Mouse (Mus musculus): ENCODE measurements around the gene Nexn. TPM values are rescaled to one million over a fixed set of nuclear protein-coding genes. Genes with fewer than 3 reads are reported as not detected.
A peak's percentile ranks its signal among the peaks of the same experiment; 100 is the strongest.

Nexn gene
- total RNA-seq, 2 experiments from 2014 or later = 0.87 to 1.0 TPM

DNA sequence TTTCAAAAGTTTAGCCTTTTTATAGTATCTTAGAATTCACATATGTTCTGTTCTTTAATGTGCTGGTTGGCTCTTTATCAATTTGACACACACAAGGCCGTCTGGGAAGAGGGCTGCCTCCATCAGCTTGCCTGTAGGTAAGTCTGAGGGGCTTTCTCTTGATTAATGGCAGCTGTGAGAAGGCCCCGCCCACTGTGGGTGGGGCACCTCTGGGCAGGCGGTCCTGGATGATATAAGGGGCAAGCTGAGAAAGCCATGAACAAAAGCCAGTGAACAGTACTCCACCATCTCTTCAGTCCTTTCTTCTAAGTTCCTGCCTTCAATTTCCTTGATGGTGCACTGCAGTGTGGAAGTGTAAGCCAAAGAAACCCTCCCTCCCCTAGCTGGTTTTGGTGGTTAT is 16.0 kb upstream of the Nexn start:
- DNase-seq (ENCODE audit: low spot score in 2 of 2) = no peak

DNA sequence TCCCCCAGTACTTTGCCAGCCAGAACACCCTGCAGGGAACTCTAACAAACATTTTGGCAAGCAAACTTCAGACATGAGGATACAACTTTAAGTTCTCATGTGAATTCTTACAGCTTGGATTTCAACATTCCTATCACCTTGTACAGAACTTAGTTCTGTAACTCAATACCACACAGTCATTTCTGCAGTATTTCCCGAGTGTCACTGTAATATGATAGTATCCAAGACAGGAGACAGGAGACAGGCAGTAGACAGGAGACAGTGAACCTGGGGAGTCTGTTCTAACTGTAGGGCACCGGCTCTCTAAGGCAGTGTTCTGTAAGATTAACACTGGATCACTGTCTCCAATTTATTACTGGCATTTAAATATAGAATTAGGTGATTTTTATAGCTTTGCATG is 12.3 kb upstream of the Nexn start:
- no peak for DNase-seq (ENCODE audit: low spot score in 2 of 2)

DNA sequence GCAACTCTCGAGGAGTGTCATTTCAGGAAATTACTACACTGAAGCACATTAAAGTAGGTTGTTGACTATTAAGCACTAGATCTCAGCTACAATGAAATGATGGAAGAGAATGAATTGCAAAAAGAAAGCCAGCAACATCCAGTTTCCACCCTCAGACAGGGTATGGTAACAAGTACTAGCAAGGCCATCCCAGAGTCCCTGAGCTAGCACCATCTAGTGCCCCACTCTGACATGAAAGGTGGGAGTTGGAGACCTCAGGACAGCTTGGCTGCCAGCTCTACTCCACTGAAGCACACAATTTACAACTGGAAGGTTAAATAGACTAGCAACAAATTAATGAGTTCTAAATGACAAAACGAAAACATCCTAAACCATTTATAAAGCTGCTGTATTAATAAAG is 11.8 kb upstream of the Nexn start:
- DNase-seq (ENCODE audit: low spot score in 2 of 2) = no peak

DNA sequence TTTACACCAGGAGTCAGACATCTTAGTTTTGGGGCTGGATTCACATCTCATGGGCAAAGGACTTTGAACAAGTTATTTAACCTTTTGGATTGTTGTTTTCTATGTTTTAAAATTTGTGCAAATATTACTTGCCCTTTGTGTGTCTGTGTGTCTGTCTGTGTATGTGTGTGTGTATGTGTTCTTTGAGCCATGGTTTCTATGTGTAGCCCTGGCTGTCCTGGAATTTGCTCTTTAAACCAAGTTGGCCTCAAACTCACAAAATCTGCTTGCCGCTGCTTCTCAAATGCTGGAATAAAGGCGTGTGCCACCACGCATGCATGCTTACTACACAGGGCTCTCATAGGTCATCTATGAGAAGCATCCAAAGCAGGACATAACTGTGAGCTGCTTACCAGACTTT is 10.8 kb upstream of the Nexn start:
- no peak for DNase-seq (ENCODE audit: low spot score in 2 of 2)

DNA sequence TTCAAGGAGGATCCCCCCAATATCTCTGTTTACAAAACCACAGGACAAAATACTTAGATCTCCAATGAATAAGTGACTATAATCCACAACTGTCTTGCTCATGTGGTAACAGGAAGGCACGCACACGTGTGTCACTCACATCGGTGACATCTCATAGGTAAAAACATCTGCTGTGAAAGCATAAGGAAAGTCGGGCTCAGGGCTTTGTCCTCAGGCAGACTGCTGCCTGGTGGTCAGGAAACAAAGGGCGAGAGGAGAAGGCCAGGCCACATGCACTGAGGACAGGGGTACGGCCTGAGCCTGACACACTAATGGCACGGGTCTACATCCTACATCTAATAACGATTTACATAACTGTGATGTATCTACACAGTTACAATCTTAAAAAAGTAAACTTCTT is 8.9 kb upstream of the Nexn start:
- DNase-seq (ENCODE audit: low spot score in 2 of 2) = no peak

DNA sequence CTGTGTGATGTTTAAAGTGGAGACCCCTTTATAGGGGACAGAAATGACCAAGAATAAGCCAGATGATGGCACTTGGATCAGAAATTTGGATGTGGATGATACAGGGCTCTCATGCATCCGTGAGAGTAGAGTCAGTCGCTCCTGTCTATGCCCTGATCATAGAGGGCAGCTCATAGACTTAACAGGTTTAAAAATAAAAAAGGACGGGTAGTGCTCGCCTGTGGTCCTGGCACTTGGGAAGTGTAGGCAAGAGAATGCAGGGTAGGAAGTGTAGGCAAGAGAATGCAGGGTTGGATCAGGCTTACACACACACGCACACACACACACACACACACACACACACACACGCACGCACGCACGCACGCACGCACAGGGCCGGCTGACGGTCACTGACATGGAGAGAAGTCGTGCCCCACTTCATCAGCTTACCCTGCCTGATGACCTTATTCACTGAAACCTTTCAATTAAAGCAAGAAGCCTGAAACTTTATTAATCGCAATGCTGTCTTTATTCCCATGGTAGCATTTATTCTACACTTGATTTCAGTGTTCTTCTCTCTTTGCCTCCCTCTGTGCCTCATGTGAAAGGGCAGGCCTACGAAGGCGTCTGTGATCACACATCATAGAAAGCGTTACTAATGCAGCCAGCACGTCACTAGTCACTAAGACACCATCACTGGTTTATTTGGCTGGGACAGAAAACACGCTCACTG is 7.0 kb upstream of the Nexn start:
- DNase-seq (ENCODE audit: low spot score in 2 of 2) = no peak

DNA sequence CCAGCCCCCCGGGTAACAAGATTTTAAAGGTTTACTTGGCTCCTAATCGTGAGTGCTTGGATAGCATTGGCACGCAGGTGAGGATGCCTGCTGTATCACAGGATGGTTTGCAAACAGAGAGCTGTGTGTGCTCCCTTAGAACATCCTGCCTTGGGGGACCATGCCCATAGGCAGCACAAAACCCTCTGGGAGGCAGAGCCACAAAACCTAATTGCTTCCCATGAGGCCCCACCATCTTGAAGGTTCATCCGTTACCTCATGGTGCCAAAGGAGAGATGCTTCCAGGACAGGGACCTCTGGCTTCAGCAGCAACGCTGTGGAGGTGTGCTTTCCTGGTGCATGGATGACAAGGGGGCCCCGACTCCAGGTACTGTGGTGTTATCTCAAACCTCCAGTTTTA is 5.7 kb upstream of the Nexn start:
- DNase-seq (ENCODE audit: low spot score in 2 of 2) = no peak

DNA sequence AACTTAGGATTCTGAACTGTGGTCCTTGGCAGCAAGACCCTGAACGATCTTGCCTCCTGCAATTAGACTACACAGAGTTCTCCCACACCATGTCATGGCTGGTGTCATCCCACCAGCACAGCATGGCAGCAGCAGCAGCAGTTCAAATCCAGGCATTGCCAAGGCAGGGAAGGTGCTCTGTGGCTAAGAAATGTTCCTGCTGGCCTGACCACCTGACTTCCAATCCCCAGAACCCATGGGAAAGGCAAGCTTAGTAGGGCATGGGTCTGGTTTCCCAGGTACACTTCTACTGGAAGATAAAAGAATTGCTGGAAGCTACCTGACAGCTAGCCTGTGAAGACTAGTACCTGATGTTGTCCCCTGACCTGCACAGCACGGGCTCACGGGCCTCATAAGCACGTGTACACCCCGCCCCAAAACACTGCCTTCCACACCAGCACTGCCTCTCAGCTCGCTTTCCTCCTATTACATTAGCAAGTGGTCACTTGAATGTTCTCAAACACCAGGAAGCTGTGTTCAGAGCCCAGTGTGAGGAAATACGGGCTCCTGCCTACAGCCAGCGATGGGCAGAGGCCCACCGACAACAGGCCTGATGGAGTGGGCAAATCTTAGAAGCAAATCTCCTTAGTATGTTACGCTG is 5.0 kb upstream of the Nexn start:
- DNase-seq (ENCODE audit: low spot score in 2 of 2) = no peak

DNA sequence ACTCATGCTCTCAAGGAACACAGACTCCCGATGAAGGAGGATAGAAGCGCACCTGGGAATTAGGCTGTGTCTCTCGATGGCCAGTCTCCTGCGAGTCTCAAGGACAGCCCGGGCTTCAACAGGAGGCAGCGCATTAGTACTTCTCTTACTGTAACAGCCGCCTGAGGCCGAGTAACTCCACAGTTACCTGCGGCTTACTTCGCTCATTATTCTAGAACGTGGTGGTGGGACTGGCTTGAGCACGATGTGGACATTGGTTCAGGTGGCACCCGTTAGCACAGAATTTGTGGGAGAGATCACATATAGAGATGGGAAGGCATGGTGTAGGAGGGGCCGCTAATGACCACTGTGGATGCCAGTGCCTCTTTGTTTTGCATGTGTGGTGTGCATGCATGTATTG is 1.9 kb upstream of the Nexn start:
- no peak for DNase-seq (ENCODE audit: low spot score in 2 of 2)

DNA sequence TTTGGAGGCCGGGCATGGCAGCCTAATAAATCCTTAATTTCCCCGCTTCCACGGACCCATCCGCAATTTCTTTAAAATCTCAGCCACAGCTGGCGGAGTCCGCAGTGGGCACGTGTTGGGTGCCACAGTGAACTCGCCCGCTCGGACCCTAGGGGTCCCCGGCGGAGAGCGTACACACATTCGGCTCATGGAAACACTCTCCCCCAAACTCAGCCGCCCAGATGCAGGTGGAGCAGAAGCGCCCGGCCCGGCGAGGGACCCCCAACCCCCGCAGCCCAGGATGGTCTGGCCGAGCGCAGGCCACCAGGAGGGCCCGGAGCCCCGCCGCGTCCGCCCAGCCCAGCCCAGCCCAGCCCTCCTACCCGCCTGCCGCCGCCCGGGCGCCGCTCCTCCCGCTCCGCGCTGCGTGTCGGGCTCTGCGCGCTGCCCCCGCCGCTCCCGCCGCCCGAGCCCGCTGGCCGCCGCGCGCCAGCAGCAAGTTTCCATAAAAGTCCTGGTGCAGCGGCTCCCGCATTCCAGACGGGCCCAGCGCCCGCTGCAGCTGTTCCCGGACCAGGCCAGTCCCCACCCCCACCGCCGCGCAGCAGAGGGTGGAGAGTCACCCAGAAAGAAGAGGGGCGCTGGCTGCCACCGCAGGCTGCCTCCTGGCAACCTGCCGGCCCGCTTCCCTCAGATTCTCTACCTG is 657 bp downstream of the Nexn start:
- DNase-seq (ENCODE audit: low spot score in 2 of 2) = peak; percentile 40 to 49

DNA sequence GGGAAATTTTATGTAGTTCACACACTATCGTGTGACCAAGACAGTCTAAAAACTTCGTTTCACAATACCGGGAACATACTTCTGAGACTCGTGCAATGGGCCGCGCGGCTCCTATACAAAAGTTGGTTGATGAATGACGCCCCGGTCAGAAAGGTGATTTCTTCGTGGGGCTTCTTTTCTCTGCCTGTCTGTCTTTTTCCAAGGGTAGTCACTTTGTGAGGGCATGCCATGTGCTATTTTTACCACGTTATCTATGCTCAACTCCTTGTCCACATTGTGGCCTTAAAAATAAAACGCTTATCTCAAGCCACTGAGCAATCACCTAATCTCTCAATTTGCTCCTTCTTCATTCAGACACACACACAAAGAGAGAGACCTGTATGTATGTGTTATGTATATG is 1.3 kb downstream of the Nexn start:
- DNase-seq (ENCODE audit: low spot score in 2 of 2) = no peak

DNA sequence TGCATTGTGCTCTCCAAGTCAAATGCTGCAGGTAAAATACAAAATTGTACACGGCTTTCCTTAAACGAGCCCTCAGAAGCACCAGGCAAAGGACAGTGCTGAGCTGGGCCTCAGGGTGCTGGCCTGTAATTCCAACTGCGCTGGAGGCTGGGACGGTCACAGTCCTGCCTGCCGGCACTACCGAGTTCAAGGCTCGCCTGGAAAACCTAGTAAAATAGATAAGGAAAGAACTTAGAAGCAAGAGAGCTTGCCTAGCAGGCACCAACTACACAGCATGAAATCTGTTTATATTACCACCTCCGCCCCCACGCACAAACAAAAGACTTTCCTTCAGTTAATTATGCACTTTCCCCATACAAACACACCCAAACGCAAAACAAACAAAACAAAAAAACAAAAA is 1.8 kb downstream of the Nexn start:
- no peak for DNase-seq (ENCODE audit: low spot score in 2 of 2)

DNA sequence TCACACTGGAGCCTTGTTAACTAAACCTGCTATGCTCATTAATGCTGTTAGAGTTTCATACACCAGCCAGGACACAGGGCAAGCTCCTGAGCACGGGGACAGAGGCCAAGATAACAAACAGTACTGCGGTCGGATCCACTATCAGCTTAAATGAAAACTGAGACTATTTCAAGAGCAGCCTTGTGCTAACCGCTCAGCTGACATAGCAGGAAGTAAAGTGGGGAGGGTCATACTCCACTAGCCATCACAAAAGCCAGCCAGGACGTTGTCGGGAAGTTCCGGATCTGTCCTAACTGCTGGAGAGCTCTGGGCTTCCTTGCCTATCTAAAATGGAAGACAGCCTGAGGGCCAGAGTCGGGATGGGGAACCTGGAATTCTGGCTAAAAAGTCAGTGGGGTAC is 4.2 kb downstream of the Nexn start:
- DNase-seq (ENCODE audit: low spot score in 2 of 2) = no peak

DNA sequence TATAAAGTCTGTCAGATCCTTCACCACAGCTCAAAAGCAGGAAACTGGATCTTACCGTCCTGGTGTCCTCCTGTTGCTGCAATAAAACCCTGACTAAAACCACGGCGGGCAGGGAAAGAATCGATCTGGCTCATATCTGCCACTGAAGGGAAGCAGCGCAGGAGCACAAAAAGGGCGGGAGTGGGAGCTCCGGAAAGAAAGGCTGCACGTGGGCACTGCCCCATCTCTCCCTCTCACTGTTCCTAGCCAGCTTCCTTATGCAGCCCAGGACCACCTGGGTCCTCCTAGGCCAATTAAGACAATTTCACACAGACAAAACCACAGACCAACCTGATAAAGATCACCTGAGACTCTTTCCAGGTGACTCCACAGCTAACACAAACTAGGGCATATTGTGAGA is 4.7 kb downstream of the Nexn start:
- no peak for DNase-seq (ENCODE audit: low spot score in 2 of 2)

DNA sequence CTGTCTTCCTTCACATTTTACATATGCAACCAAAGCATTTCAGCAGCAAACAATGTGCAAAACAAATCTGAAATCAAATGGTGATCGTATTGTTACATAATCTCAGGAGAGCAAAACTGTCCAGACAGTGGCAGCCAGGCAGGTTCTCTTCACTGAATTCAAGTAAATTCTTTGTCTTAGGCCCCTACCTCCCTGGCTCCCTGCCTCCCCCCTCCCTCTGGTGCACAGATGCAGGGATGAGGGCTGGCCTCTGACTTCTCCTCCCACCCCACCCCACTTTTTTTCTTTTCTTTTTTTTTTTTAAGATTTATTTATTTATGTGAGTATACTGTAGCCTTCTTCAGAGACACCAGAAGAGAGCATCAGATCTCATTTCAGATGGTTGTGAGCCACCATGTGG is 5.8 kb downstream of the Nexn start:
- DNase-seq (ENCODE audit: low spot score in 2 of 2) = no peak

DNA sequence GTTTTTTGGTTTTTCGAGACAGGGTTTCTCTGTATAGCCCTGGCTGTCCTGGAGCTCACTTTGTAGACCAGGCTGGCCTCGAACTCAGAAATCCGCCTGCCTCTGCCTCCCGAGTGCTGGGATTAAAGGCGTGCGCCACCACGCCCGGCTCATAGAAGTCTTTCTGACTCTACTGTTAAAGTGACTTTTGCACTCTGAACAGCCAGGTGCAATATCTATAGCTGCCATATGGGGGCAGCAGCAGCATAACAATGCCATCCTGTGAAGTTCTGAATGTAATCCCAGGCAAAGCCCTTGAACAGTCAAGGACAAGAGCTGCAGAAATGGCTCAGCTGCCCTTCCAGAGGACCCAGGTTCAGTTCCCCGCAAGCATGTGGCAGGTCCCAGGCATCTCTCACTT is 6.7 kb downstream of the Nexn start:
- DNase-seq (ENCODE audit: low spot score in 2 of 2) = peak; percentile 79 to 81

DNA sequence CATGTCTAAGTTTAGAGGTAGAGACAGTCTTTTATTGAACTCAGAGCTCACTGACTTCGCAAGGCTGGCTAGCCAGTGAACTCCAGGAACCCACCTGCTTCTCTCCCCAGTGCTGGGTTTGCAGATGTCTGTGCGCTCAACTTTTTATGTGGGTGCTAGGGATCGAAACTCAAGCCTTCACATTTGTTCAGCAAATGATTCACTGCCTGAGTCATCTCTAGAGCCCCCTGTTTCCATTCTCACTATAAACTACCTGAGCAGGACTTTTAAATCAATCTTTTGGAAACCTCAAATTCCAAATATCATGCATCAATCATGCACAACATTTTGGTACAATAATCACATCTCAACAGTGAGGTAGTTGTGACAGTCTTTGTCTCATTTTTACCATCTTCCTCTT is 8.6 kb downstream of the Nexn start:
- DNase-seq (ENCODE audit: low spot score in 2 of 2) = no peak

DNA sequence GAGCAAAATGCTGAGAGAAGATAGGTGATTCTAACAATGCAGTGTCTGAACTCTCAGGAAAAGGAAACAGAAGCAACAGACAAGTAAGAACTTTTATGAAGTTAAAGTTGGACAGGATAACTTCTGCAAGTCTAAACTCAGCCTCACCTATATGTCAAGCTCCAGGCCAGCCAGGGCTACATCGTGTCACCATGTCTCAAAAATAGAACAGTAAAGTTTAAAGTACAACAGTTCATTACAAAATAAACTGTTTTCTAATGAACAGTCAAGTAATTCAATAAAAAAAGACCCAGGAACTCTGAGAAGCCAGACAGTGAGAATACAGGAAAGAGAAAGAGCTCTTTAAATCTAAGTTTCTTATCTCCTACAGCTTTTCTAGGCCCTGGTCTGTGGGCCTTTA is 15.7 kb downstream of the Nexn start:
- no peak for DNase-seq (ENCODE audit: low spot score in 2 of 2)

DNA sequence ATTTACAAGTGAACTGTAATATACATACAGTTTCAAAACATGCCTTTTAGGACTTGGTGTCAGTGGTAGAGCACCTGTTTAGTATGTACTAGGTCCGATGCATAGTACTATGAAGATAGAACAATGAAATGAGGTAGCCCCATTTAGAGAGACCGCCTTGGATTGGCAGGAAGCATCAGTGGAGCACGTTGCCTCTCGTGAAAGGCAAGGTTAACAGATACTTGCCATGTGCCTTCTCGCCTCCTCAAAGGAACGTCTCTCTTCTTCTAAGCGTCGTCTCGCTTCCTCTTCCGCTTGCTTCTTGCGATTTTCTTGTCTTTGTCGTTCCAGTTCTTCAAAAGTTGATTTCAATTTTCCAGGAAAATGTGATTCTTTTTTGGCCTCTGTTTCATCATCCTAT is 18.4 kb downstream of the Nexn start:
- DNase-seq (ENCODE audit: low spot score in 2 of 2) = no peak

DNA sequence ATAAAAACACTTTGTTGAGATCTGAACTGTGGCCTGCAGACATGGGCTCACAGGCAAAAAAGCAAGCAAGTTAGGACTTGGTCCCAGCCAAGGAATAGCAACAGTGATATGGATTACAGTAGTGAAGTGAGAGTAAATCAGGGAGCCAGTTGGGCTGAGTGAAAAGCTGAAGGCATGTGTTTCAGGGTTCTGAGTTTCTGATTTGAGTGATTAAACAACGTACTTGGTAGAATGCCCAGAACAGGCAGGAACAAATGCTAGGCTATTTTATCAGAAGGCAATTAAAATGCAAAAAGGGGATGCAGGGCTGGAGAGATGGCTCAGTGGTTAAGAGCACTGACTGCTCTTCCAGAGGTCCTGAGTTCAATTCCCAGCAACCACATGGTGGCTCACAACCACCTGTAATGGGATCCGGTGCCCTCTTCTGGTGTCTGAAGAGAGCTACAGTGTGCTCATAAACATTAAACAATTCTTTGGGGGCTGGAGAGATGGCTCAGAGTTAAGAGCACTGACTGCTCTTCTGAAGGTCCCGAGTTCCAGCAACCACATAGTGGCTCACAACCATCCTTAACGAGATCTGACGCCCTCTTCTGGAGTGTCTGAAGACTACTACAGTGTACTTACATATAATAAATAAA is 20.8 kb downstream of the Nexn start:
- DNase-seq (ENCODE audit: low spot score in 2 of 2) = peak in 1 of 2 experiments; percentile 19

DNA sequence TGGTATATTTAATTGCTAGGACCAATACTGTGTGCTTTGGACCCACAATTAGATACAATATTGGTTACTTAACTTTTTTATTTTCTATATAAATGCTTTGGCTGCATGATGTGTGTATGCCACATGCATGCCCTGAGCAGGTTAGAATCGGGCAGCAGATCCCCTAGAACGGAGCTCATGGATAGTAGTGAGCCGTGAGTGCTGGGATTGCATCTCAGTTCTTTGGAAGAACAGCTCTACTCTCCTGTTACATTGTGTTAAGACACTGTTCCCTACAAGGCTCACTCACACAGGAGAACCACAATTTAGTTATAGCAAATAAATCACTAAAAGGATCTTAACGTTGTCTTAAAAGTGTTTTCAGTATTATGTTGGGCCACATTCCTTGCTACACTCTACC is 22.8 kb downstream of the Nexn start:
- DNase-seq (ENCODE audit: low spot score in 2 of 2) = no peak

DNA sequence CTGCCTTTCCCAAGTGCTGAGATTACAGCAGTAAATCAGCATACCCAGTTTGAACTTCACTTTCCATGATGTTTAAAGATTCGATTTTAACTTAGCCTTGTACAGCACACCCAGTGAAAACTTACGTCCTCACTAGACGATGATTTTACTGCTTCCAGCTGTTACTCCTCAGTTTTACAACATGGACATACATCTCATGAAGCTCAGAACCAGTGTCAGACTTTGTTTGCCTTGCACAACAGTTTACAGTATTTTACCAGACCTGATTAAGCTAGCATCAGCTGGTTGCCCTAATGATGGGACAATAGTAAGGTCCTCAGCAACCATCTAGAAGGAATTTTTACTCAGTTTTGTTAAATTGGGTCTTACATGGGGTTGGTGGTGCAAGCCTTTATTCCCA is 25.1 kb downstream of the Nexn start:
- no peak for DNase-seq (ENCODE audit: low spot score in 2 of 2)
